Mouse (Mus musculus) gastrocnemius, adult 18-20 months (tissue): ENCODE measurements around the gene Olfr1076. TPM values are rescaled to one million over a fixed set of nuclear protein-coding genes. Genes with fewer than 3 reads are reported as not detected.
"Not testable (repeated sequence)": the region's sequence is repeated elsewhere in the genome, so short reads cannot be mapped to it uniquely, and the experiment has no call there.

ENCODE experiments used
- DNase-seq: peaks from one replicate; pipeline ENCODE4 v3.0.0; 2021; ENCODE audit warnings: low spot score
- long read RNA-seq, 2 experiments: library from polyadenylated mRNA; stranded (forward); transcript quantifications; one replicate each; pipeline ENCODE4 v2.0.0; 2021
- total RNA-seq, 2 experiments: library from RNA; stranded (reverse); gene quantifications; 2 replicates each; pipeline ENCODE4 v1.2.3; 2021

Olfr1076 gene
- total RNA-seq = not detected
- long read RNA-seq, experiment 1 = 0 reads
- long read RNA-seq, experiment 2 = 0 reads

DNA sequence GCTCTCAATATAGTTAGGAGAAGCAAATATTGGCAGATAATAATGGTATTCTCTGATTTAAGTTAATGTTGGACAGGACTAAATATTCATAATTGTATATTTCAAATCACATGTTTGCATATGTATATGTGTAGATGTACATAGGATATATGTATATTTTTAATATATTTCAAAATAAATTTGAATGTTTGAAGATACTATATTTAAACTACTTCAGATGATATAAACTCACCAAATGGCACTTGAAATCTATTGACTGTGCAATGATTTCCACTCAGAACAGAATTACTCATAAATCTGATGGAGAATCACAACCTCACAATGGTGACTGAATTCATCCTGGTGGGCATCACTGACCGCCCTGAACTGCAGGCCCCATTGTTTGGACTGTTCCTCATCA lies at the start of gene Olfr1076:
Gene Olfr1076, plus strand, starts transcription at position 301 of the 400 bp plus-strand sequence.
- no peak for DNase-seq

DNA sequence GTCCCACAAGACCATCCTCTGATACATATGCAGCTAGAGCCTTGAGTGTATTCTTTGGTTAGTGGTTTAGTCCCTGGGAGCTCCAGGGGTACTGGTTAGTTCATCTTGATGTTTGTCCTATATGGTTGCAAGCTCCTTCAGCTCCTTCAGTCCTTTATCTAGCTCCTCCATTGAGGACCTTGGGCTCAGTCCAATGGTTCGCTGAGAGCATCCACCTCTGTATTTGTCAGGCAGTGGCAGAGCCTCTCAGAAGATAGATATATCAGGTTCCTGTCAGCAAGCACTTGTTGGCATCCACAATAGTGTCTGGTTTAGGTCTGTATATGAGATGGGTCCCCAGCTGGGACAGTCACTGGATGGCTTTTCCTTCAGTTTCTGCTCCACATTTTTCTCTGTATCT lies 47.8 kb upstream of the Olfr1076 start:
- no peak for DNase-seq

DNA sequence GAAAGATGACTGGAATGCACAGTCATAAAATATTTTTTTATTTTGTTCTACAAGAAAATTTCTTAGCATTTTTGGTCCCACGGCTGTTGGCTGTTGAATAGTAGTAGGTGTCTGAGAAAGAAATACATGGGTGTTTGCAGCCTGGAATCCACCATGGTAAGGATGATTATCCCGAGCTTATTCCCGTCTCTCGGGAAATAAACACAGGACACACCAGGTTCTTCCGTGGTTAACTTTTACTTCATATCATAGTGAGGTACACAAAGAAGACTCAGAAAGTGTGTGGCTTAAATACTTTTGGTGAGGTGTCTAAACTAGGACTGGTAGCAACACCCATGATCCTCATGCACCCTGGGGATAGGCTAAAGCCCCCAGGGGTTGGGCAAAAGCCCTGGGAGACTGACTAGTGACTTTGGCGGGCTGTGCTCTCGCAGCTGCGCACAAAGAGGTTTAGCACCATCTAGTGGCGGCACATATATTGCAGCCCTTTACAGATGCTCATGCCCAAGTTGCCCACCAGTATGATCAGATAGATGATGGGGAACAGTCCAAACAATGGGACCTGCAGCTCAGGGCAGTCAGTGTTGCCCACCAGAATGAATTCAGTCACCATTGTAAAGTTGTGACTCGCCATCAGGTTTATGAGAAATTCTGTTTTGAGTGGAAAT lies 43.7 kb upstream of the Olfr1076 start:
- DNase-seq = no peak

DNA sequence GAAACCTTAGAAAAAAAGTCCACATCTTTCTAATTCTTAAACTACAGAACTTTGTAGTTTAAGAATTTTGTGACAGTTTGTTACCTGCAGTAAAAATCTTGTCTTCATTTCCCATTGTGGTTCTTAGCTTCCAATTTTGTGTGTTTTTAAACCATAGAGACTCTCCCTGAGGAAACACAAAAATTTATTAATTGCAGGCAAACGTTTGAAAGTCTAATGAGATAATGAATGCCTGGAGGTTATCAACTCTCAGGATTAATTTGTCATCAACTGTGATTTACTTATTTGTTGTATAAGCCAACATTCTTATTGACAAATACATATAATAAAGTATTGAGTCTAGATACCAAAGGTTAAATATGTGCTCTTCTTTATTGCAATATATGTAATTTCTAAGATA lies 21.0 kb upstream of the Olfr1076 start, which contains the start of gene Olfr228:
Gene Olfr228, minus strand, starts transcription at position 101 of the 400 bp plus-strand sequence.
- DNase-seq = no peak

DNA sequence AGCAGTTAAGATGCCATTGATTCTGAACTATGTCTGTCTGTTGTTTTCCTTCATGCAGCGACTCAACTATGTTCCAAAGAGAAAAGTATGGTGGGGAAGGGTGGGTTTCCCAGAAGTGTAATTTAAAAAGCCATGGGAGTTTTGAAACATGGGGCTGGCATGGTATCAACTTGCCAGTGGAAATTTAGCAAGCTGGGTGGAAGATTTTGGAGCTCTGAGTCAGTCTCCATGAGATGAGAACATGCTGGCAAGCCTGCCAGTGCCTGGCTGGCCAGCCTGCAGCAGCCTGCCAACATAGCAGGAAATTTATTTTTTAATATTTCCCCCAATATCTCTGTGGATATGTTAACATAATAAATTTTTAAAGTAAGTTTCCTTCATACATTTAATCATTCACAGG lies 22.7 kb downstream of the Olfr1076 start:
- no peak for DNase-seq

DNA sequence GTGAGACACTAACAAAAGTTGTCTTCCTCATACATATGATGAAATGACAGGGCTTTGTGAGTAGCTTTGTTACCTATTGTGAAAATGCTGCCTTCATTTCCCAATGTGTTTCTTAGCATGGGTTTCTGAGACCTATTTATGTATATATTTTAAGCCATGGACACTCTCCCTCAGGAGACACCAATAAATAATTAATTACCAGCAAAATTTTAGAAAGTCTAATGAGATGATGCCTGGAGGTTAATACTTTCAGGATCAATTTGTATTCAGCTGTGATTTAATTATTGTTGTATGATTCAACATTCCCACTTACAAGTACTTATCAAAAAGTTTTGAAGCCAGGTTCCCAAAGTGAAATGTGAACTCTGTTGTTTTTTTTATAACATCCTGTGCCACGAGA lies 34.1 kb downstream of the Olfr1076 start, which contains the start of gene Olfr1079:
Gene Olfr1079, minus strand, starts transcription at position 101 of the 400 bp plus-strand sequence.
- DNase-seq = no peak

DNA sequence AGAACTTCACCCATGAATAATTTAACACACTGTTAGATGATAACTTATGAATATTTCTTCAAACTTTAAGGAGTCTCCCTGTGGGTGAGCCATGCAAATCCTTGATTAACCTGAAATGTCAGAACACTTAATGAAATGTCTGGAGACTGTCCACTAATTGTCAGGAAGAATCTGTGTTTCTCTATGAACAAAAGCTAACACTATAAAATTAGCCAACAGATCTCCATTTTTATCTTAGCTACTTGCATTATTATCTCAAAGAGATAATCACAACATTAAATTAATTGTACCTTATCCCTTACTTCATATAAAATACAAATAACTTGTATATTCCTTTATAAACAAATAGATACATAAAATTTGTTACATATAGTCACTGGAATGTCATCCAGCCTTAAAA lies 49.9 kb downstream of the Olfr1076 start, which contains the start of gene Olfr1080:
Gene Olfr1080, minus strand, starts transcription at position 101 of the 400 bp plus-strand sequence.
- not testable (repeated sequence) for DNase-seq

Other genes with a start within 250 kb of the Olfr1076 start
- gene Olfr1051, start 229.4 kb upstream of the Olfr1076 start, total RNA-seq = not detected
- gene Olfr1052, start 216.0 kb upstream of the Olfr1076 start, total RNA-seq = not detected
- gene Olfr1053, start 193.2 kb upstream of the Olfr1076 start, total RNA-seq = not detected
- not detected for gene Olfr1054, start 173.0 kb upstream of the Olfr1076 start, total RNA-seq
- not detected for gene Olfr1055, start 158.2 kb upstream of the Olfr1076 start, total RNA-seq
- gene Olfr1056, start 146.0 kb upstream of the Olfr1076 start, total RNA-seq = not detected
- not detected for gene Olfr1057, start 130.1 kb upstream of the Olfr1076 start, total RNA-seq
- not detected for gene Olfr1058, start 119.9 kb upstream of the Olfr1076 start, total RNA-seq
- gene Olfr1061, start 94.4 kb upstream of the Olfr1076 start, total RNA-seq = not detected
- not detected for gene Olfr1062, start 81.7 kb upstream of the Olfr1076 start, total RNA-seq
- not detected for gene Olfr1065, start 57.9 kb upstream of the Olfr1076 start, total RNA-seq
- gene Olfr1066, start 52.2 kb upstream of the Olfr1076 start, total RNA-seq = not detected
- gene Olfr228, start 21.1 kb upstream of the Olfr1076 start, total RNA-seq = not detected
- gene Olfr1079, start 34.0 kb downstream of the Olfr1076 start, total RNA-seq = not detected
- gene Olfr1080, start 49.8 kb downstream of the Olfr1076 start, total RNA-seq = not detected
- not detected for gene Olfr1082, start 90.5 kb downstream of the Olfr1076 start, total RNA-seq
- gene Olfr1084, start 131.3 kb downstream of the Olfr1076 start, total RNA-seq = not detected
- gene Olfr1085, start 153.6 kb downstream of the Olfr1076 start, total RNA-seq = not detected
- gene Olfr1086, start 171.6 kb downstream of the Olfr1076 start, total RNA-seq = not detected
- gene Olfr1087, start 189.9 kb downstream of the Olfr1076 start, total RNA-seq = not detected
- not detected for gene Olfr1089, start 225.2 kb downstream of the Olfr1076 start, total RNA-seq